Mouse (Mus musculus) spleen, adult 12 weeks (tissue): Measurements from ENCODE around the gene Hes6.

Source experiments
- DNase-seq: peaks from one replicate; pipeline ENCODE4 v3.0.0; 2022; ENCODE audit warnings: low spot score

The Hes6 gene

DNA sequence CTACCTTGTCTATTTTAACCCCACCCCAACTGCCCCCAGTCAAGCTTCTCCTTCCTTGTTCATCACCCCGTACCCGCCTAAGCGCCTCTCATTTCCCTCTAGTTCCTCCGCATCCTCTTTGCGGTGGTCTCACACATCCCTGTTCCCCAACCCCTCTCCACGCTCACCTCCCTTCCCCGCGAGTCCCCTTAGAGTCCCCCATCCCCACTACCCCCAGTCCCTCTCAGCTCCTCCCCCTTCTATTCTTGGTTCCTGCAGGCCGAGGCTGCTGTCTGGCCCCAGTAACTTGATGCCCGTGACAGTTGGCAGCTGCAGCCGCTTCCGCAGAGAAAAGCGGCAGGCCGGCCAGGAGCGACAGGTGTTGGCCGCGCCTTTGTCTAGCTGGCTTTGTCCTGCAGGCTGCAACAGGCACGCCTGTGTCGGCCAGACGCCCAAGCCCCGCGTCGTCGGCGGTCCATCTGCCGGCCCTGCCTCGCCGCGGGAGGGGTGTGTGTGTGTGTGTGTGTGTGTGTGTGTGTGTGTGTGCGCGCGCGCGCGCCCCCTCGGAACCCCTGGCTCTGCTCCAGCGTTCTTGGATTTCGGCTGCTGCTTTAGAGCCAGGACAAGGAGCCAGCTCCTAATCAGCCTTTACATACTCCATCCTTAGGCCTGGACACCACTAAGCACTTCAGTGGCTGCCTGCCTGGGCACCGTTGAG, at the start of gene Hes6:
TSS of gene Hes6 (minus strand) at position 141 of the 697 bp plus-strand sequence.
- peak; percentile 5 for DNase-seq

DNA sequence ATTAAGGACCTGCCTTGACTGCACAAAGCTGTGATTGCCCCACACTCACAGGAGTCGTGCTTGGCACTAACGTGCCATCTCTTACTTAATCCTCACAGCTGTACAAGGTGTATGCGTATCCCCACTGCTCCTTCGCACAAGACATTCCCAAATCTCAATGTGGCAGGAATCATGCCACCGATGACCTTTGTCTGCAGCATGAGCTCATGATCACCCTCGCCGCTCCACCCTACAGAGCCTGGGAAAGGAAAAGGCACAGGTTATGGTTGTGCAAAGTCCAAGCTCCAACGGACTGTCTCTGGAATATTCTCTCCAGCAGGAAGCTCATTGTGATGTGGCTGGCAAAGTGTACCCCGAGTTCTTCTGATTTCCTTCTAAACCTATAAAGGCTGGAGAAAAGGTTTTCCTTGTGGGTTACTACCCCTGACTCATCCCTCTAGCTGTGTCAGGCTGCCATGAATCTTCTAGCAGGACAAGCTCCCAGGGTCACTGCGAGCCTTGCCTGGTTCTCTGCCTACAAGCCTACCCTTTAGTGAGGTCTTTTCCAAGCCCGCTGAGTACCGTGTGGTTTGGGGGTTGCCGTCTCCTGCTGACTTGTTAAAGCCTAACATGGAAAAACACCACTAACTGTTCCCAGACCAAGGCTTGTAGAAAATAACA, 49.6 kb upstream of the Hes6 start:
- DNase-seq = no peak

DNA sequence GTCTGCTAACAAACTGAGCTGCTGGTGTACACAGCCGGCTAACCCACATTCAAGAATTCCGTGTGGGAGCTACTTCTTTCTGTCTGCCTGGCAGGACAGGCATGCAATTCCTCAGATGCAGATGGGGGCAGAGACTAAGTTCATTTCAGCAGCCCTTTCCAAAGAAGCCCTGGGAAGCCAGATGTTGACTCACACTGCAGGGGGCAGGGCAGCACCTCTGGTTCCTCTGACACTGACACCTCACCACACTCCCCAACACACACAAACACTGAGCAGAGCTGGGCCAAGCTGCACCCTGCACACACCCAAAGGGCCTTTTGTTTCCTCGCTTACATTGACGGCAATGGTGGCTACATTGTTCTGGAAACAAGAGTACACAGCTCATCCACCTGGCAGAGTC, 46.7 kb upstream of the Hes6 start:
- no peak for DNase-seq

DNA sequence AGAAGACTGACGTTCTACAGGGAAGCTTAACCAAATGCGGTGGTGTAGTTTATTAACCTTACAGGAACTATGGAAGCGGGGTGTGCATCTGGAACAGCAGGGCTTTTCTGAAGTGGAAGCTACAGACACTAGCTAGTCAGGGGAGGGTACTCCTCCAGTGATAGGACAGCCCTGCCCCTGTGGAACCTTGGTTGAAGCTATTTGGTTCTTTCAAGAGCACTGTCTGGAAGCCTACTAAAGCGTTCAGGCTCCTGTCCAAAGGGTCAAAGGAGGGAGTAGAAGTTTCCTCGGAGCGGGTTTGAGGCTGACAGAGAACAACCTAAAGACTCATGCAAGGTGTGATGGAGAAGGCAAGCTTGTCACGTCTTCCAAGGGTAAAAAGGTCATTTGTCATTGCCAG, 46.2 kb upstream of the Hes6 start:
- no peak for DNase-seq

DNA sequence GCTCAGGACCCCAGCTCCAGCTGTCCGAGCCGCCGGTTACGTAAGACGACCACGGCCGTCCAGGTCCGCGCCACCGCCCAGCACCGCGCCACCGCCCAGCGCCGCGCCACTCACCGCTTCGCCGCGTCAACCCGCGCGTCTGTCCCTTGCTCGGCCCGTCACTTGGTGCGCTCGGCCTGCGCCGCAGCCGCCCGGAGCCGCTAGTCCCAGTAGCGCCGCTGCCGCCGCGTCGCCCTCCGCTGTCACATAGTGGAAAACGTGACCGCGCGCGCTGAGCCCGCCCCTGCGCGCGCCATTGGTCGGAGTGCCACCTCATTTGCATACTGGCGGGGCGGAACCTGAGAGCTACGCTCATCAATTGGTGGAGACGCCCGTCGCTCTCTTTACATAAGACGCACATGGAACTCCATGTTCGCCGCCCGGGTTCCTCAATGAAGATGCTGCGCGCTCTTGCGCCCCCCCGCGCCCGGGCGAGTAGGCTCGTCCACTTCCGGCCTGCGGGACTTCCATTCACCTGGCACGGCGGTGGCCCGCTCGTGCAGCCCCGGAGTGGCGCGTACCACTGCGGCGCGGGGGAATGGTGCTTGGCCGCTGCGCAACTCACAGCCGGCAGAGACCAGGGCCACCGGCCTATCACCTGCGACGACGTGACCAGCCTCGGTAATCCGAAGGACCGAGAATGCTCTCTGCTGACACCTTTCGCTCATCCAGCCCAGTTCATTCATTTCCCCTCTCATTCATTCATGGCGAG, 45.4 kb upstream of the Hes6 start, which contains the start of gene Per2:
TSS of gene Per2 (minus strand) at position 266 of the 751 bp plus-strand sequence.
- peak; percentile 99 for DNase-seq

DNA sequence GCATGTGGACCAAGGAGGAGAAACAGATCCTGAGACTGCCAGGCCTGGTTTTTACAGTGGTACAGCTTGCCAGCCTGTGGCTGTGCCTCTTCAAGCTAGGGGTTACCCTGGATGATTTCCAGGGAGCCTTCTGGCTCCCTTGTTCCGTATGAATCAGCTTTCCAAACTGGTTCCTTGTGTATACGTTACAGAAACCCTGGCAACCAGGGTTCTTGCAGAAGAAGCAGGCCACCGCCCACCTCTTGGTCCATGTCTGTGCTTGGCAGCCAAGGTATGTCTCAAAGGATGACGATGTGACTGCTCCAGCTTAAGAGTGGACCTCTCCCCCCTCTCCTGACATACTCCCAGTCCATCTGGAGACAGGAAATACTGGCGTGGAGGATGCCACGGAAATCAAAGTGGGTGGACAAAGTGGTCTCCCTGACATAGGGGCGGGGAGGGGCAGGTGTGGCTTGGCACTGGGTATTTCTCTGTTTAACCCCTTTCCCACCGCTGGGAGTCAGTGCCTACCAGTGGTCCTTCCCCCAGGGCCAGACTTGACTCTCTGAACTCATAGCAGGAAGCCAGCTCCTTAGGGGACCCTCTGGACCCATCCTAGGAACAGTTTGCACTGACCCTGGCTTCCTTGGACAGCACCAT, 44.5 kb upstream of the Hes6 start:
- no peak for DNase-seq

DNA sequence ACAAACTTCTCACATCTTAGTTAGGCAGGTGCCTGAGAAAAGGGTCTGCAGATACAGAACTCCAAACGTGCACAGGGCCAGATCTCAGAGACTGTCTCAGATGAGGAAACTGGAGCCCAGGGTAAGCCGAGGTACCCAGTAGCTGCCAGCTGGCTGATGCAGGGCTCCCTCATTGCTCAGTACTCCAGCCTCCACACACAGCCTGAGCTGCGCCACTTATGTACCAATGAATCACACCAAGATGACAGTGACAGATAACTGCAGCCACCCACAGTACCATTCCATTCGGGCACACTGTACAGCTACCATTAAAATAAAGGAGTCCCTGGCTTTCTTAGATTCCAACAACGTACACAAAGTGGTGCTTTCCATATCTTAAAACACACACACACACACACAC, 43.9 kb upstream of the Hes6 start:
- DNase-seq = no peak

DNA sequence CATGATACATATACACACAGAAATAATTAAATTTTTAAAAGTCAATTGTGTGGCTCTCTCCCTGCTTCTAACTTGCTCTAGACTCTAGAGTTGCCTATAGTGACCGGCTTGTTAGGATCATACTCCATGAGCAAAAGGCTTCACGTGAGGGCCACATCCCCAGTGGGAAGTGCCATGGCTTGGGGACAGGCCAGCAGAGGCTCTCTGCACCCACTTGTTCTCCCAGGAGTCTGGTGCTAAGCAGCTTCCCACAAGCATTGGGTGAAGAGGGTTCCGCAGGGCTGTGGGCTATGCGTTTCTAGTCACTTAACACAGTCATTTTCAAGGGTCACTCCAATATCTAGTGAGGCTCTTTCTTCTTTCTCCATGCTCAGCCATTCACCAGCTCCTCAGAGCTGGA, 43.3 kb upstream of the Hes6 start:
- DNase-seq = no peak

DNA sequence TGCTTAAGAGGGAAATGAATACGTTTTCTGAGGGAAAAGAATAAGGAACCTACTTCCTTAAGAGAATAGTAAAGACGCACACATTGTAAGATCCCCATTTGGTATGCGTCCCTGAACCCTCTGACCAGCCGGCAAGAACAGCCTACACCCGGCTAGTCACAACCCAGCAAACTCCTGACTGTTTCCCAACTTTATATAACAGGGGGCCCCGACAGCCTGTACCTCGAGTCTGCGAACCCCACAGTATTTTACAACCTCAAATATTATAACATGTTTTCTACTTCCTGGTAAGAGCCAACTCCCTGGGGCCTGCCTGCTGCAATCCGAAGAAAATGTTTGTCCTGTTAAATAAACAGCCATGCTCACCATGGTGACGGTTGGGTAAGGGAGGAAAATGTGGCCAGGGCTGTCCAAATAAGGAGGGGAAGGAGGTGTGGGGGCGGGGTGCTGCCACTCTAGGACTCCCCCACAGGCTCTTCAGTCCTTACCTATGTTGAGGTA, 42.5 kb upstream of the Hes6 start:
- no peak for DNase-seq

DNA sequence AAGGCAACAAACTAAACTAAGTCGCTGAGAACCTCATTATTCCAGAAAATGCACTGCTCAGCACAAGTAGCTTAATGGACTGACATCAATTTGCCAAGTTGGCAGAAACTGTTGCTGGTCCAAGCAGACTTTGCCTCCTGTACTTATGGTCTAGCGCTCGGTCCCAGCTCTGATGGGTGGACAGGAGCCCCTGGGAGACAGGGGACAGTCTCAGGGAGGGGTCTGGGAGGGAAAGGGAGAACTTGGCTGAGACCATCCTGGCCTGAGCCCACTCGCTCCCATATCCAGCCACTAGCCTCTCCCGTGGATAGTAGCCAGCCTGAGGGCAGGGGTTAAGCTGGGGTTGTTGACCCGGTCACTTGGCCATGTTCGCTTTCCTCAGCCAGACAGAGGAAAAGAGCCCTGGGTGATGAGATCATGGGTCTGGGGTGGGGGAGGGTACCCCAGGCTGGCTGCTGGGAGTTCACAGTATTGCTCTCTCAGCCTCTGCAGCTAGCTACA, 41.9 kb upstream of the Hes6 start:
- DNase-seq = no peak

DNA sequence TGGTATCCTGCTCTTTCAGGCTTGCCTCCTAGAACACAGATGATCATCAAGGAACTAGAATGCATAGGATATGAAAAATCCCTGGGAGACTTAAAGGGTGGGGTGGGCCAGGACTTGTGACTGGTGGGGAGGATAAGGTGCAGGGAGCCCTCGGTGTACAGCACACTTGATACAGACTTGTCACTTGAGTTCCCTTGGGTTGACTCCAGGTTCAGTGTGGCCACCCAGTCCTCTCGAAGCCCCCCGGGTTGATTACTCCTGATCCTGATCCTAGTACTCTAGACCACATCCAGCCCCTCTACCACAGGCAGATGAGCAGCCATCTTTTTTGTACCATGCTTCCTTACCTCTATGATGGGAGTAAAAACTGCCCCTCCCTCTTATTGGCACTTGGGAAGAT, 41.1 kb upstream of the Hes6 start:
- no peak for DNase-seq

DNA sequence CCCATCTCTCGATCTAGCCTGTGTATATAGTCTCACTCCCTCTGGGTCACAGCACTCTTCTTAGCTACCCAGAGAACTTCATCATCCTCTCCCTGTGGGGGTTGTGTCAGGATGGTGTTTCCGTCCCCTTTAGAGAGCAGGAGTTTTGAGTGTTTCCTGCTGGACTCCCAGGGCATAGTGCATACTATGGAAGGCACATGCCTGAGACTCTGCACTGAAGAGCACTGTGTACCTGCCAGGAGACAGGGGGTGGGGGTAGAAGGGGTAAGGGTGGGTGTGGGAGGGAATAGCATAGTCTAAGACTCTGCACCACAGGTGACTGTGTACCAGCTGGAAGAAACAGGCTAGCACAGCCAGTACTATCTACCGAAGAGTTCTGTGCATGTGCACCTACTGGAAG, 40.5 kb upstream of the Hes6 start:
- DNase-seq = no peak

DNA sequence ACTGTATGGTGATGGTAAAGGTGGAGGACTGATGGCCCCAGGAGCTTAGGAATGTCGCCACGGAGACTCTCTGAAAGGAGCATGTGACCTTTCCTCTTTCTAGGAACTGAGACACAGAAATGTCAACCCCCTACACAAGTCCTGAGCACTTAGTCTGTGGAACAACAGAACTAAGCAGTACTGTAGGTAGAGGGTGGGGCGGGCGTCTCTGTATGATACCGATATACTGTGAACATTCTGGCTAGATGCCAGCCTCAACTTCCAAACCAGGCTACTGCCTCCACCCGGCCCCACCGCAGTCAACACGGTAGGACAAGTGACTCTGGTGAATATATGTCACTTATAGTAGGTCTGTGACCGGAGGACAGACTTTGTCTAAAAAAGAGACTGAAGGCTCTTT, 40.1 kb upstream of the Hes6 start:
- DNase-seq = peak; percentile 27

DNA sequence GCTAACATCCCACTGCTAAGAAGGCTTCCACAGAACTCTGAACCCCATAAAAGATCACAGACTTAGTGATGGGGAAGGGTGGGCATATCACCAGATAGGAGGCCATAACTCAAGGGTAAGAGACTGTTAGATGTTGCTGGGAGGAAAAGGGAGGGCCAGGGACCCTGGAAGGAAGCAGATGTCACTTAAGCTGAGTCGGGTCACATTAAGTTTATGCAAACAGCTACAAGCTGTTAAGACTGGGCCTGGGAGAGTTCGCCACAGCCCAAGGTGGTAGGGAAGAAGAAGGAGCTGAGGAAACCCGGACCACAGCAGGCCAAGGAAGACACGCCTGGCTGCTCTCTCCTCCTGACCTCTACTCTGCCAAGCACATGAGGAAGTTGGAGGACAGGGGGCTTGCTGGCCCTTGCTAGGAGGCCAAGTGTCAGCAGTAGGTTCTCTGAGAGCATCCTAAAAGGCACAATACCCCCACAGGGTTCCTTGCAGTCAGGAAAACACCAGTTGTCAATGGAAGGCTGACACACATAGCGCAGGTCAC, 37.8 kb upstream of the Hes6 start:
- no peak for DNase-seq

DNA sequence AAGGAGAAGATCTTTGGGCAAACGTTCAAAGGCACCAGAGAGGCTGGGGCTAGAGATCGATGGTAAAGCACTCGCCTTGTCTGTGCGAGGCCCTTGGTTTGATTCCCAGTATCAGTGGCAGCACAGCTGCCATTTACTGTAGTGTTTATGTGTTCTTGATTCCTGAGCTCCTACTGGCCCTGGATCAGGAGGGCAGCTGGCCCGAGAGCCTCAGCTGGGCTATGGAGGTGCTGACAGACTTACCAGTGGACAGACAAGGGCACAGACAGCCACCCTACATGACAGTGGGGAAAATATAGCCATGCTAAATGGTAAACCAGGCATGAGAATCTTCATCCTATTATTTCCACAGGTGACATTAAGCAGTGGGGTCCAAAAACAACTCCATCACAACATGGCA, 37.0 kb upstream of the Hes6 start:
- DNase-seq = no peak

DNA sequence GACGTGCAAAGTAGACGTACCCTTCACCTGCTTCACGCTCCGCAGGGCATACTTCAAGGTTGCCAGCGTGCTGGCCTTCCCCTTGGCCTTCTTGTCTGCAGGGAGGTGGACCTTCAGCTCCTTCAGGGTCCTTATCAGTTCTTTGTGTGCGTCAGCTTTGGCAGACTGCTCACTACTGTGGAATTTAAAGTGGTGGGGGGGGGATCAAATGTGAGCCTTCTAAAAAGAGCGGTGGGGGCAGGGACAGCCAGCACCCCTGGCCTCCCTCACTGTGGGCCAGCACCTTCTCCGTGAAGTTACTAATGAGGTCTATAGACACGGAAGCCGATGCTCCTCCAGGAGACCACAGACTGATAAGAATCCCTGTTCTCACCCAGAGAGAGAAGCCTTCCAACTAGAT, 34.9 kb upstream of the Hes6 start:
- DNase-seq = no peak

DNA sequence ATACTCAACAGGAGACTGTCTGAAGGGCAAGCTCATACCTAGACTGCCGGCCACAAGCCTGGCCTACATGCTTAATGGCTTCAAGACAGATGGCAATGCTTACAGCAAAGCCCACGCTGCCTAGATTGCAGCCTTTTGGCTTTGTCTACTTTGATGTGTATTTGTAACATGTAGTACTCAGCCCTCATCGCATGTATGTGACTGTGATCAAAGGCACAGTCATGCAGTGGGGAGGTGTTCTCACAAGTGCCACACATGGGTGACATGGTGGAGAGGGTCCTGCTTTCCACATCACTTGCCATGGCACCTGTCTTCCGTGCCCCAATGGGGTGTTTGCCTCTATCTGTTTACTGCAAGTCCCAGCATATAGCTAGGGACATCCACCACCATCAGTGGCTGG, 32.7 kb upstream of the Hes6 start:
- no peak for DNase-seq

DNA sequence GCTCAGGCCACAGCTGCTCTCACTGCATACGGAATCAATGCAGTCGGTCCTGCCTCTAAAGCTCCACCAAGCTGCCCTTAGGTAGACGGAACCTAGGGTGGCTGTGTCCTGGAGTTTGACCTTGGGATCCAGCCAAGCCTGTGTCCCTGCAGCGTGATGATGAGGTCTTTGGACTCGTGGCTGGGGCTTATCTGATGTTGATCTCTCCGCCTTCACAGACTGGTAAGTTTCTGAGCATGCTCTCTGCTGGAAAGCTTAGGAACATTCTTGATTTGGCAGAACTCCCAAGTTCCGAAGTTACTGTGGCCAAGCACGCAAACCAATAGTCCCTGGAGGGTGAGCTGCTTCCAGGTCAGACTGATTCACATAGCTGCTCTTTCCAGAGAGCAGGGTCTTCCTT, 32.2 kb upstream of the Hes6 start:
- no peak for DNase-seq

DNA sequence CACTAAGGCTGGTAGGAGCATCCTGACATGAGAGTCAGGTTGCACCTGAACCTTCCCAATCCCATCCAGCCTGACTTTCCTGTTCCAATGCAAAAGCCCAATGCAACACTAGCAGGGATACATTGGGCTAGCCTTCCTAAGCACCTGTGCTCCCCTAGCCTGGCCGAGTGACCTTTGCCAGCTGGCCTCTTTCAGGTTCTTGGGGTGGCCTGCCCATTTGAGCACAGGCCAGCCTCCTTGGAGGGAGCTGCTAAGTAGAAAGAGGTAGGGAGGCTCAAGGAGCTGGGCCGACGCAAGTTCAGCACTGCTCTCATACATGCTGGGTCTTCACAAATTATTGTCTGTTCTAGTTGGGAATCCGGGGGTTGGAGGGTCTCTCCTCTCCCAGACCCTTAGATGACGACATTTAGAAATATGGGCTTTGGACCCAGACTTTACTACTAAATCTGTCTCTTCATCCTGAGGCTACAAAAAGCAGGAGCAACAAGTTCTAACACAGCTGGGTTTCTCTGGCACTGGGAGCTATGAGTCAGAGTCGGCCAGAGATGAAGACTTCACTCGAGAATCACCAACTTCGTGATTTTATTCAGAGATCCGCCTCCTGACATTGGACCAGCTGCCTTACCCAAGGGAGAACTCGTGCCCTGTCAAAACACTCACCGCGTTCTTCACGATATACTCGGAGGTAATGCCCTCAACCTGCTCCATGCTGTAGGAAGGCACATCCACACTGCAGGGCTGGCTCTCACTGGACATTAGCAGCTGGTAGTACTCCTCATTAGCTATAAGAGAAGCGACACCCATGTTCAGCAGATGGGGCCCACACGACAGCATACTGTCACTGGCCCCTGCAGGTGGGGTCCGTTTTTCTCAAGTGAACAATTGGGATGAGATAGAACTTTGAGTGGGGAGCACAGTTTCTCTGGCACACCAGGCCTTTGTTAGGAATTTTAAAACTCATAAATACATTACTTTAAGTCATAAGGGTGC, 31.3 kb upstream of the Hes6 start:
- DNase-seq = no peak

DNA sequence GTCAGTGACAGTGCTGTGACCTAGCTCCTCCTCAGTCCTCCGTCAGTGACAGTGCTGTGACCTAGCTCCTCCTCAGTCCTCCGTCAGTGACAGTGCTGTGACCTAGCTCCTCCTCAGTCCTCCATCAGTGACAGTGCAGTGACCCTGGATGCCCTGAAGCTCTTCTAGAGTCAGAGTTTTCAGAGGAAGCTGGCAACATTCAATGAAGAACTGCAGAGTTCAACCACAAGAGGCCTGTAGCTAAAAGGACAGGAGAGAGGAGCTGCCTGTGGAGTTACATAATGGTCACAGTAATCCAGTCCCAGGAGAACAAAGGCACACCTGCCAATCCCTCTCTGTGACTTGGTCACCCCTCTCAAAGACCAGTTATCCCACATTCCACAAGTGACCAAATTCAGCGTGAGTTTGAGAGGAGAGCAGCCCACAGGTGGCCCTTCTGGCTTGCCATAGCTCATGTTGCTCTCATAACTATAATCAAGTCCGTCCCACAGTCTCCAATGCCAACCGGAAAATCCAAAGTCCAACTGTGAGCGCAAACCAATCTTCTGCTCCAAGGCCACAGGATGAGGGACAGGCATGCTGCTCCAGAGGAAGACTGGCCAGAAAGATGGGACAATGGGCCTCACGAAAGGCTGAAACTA, 28.6 kb upstream of the Hes6 start:
- DNase-seq = no peak
